Mouse (Mus musculus) fat pad, adult 2 months (tissue): ENCODE data around the gene Per2.

Experiments
- DNase-seq: peaks from one replicate; pipeline ENCODE4 v3.0.0-alpha.2; 2011; ENCODE audit warnings: low read depth, low spot score; ENCODE audit errors: extremely low read depth

The Per2 gene

GRCm38 (mm10) chr1:91435606-91436130, 23.5 kb downstream of the Per2 start:
- DNase-seq: no peak

DNA sequence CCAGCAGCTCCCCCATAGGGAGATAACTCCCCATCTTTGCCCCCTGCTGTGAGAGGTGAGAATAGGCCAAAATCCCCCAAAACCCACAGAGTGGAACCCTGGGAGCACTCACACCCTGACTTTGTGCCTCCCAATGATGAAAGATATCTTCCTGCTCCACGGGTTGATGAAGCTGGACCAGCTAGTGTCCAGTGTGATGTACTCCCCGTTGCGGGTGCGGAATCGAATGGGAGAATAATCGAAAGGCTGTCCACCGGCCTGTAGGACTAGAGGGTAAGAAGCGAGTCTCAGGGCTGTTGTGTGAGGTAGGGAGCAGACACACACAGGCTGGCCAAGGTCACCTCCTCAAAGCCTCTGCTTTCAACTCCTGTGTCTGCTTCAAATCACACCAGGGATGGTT, 24.2 kb downstream of the Per2 start:
- DNase-seq: no peak

DNA sequence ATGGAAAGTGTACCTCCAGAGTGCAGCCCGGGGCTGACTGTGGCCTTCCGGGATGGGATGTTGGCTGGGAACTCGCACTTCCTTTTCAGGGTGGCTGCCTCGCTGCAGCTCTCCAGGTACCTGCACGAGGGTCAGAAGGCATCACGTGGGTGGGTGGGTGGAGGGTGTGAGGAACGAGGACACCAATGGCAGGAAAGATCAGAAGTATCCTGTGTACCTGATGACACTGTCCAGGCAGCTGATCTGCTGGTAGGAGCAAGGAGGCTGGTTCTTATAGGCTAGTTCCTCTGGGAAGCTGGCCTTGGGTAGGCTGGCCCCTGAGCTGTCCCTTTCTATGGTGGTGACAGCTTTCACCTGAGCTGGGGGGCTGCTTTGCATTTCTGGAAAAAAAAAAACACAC, 28.4 kb downstream of the Per2 start:
- DNase-seq: no peak

GRCm38 (mm10) chr1:91429212-91429611, 29.9 kb downstream of the Per2 start:
- DNase-seq: no peak

DNA sequence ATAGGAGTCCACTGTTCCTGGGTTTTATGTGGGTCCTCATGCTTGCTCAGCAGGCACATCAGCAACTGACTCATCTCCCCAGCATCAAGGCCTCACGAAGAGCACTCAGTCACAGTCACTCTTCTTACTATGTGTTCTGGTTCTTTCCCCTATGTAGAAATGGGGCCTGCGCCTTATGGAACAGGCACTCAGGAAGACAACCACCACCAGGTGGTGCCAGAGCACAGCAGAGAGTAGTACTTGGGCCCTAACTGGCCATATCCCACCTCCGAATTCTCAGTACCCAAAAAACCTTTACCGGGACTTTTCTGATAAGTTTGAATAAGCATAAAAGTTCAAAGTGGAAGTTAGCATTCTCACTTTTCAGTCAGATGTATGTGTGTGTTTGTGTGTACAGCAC, 30.5 kb downstream of the Per2 start:
- no peak for DNase-seq

DNA sequence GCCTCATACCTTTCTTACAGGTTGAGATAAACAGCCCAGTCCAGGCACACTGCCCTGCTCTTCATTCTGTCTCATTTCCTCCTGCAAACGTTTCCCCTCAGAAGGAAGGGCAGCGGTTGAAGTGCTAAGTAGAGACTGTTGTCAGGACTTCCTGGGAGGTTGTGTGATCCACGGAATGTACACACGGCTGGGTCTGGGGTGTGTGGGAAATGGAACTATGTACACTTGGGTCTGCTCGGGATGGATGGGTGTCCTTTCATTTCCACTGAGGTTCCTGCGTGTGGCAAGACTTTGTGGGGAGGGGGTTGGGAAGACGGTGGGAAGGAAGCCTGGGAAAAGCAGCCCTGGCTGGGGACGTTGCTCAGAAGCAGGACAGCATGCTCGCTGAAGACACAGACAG, 32.7 kb downstream of the Per2 start:
- DNase-seq: no peak

DNA sequence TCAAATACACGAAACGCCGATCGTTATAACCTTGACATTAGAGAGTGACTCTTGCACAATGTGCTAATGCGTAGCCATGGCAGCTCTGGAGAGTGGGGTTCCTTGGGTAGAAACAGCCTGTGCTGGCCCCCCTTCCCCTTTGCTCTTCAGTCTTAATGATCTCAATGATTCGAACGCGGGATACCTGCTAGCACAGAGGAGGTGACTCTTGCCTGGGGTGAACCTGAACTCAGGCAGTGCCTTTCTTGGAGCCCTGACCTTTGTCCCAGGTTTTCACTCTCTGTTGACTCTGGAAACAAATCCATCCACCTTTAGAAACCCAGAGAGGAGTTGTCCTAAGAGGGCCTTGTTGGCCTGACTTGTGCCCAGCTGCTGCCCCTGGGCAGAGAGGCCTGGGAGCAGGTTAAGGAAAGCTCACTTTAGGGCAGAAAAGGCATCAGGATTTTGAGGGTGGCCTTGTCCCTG, 38.5 kb downstream of the Per2 start:
- DNase-seq: no peak

DNA sequence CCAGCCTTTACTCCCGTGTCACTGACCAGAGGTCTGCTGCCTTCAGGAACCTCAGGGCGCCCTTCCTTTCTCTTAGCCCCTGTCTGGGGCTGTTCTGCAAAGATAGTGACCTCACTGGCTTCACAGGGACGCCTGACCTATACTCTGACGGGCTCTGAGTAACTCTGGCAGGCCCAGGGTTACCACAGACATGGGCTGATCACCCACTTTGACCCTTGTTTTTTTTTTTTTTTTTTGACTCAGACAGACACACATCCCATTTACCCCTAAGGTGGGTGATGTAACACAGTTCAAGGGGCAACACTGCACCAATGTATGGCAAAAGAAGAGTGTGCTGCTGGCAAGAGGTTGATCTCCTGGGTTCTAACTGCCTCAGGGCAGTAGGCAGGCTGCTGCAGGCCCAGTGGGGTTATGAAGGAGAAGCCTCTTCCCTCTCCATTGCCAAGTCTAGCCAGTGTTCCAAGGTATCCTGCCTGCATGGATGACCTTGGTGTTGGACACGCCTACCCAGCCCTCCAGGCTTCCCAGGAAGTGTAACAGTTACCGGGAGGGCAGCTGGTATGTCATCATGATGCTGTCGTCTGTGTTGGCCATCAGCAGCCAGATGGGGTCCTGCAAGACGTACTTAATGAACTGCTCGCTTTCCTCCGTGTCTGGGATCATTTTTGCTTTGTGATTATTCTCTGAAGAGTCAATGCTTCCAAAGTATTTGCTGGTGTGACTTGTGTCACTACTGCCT, 39.1 kb downstream of the Per2 start:
- no peak for DNase-seq

GRCm38 (mm10) chr1:91417991-91418390, 41.1 kb downstream of the Per2 start:
- no peak for DNase-seq

GRCm38 (mm10) chr1:91415311-91415710, 43.8 kb downstream of the Per2 start:
- DNase-seq: no peak

- DNase-seq: no peak
These were observed 44.2 kb downstream of the Per2 start for GRCm38 (mm10) chr1:91414903-91415302.

GRCm38 (mm10) chr1:91413898-91414594, 45.1 kb downstream of the Per2 start, which contains the start of gene Hes6:
Gene Hes6 (minus strand): TSS chr1:91414038.
- no peak for DNase-seq

DNA sequence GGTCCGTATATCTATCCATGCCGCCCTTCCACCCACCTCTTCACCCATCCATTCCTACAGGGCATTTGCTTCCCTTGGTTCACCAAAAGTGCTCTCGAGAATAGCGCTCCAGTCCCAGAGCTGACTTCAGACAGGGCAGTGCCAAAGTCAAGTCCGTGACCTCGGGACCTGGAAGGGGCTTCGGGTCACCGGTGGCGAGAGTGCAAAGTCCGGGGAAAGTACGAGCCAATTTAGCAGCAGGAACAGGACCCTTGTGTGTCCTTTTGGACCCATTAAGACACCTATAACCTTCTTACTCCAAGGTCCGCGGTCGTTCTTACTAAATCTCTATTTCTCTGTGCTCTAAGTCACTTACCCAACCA, 45.6 kb downstream of the Per2 start:
- no peak for DNase-seq

DNA sequence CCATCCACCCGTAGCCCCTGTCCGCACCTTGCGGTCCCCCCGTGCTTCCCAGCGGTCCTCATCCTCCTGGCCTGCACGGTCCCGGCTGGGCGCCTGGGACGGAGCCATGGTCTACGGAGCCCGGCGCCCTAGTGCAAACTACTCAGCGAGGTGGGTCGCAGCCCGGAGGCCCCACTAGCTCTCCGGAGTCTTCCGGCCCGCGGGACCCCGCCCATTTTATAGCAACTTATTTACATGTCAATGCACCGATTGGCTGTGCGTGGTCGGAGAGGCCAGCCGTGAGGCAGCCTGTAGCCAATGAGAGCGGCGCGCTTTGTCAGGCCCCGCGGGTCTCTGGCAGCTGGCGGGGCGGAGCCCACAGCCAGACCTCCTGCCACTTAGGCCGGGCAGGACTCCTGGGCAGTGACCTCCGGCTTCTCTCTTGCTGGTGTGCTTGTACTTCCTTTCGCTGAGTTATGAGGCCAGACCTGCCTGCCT, 46.1 kb downstream of the Per2 start:
- DNase-seq: no peak

GRCm38 (mm10) chr1:91412286-91413029, 46.7 kb downstream of the Per2 start:
- DNase-seq: no peak

GRCm38 (mm10) chr1:91411631-91412285, 47.4 kb downstream of the Per2 start:
- DNase-seq: no peak

DNA sequence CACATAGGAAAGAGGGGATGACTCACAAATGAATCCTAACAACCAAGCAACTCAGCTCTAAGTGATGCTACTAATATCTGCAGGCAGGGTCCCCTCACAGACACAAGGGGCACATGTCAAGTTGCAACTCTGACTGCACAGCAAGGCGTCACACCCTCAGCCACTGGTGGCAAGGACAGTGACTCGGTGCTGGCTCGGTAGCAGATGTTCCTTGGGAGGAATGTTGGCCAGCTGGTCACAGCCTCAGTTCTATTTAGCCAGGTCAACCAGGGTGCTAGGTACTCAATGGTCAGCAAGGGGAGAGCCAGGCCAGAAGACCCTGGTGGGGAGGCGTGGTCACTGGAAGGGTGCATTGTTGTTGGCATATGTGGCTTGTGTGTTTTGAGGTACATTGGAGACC, 51.3 kb downstream of the Per2 start:
- no peak for DNase-seq

DNA sequence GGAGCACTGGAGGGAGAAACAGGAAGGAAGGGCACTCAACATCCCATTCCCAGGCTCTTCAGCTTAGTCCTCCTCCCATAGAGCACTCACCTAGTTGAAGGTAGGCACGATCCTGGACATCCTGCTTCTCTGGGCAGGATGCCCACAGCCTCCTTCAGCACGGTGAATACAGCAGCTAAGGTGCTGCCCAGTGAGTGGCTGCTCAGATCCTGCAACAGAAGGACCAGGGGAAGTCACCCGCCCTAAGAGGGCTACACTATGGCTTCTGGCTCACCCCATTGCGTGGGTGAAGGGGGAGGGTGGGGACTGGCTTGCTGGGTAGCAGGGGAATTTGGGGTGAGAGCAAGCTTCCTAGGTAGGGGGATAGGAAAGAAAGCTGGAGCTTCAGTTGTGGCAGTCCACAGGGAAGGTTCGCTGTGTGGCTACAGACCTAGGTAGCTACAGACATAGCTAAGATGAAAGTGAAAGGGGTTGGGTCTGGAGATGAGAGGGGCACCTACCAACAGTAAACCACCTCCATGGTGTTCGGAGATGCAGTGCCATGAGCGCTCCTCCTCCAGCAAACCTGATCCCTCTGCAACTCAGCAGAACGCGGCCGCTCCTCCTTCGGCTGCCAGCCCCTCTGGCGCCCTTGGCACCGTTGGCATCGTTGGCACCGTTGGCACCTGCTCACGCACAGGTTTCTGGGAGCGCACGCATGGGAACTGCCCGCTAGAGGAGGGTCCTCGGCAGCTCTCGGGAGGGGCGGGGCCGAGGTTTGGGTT, 53.5 kb downstream of the Per2 start:
- DNase-seq: no peak

- DNase-seq: no peak
These were observed 54.1 kb downstream of the Per2 start for GRCm38 (mm10) chr1:91404976-91405375.
